In genomic region chr1:74423147-74423546, GRCm38 (mm10) we compare ENCODE assay signal across 28 mouse cellular contexts. TPM values are rescaled to one million over a fixed set of nuclear protein-coding genes. Genes with fewer than 3 reads are reported as not detected.
DNase-seq lines count a peak whose midpoint lies in the region; ATAC-seq and TF ChIP-seq lines count a peak whose summit lies in the region.
"Had no signal": no experiment of that assay in that cellular context is flagged by ENCODE, and none has a peak within 500 bp of the region (broad histone marks: within the 10 kb centered on the region; RNA-seq: fewer than 3 reads in every experiment).

No protein-coding gene starts in this region.

- peaks cover 17% of the 10 kb centered on the region for H3K4me1 ChIP-seq in heart, embryonic 11.5 days (ENCODE audit: control insufficient read depth, insufficient read depth, low read length)
- H3K4me1 ChIP-seq in lung, embryonic 14.5 days (ENCODE audit: insufficient read depth): no peaks in the 10 kb centered on the region
- H3K4me1 ChIP-seq: liver, embryonic 12.5 days; stomach, embryonic 15.5 days had no signal

- no peak overlapping the region for H3K4me3 ChIP-seq in heart, embryonic 11.5 days (ENCODE audit: low read depth, low read length)
- no peak overlapping the region for H3K4me3 ChIP-seq in lung, embryonic 14.5 days (ENCODE audit: low read depth, low read length)
- H3K4me3 ChIP-seq: embryonic facial prominence, embryonic 12.5 days; forebrain, embryonic 12.5 days; heart, embryonic 15.5 days; intestine, embryonic 15.5 days; liver, embryonic 12.5 days; stomach, embryonic 15.5 days had no signal

- ATAC-seq in heart, embryonic 11.5 days (replicated peaks; ENCODE audit: insufficient number of reproducible peaks, low FRiP score, low TSS enrichment): no peak
- ATAC-seq in lung, embryonic 14.5 days (ENCODE audit: insufficient read depth): no peak
- ATAC-seq: hindbrain, embryonic 16.5 days; intestine, embryonic 15.5 days; liver, embryonic 12.5 days; liver, postnatal 0 days; lung, postnatal 0 days had no signal

- no peak overlapping the region for H3K27ac ChIP-seq in heart, embryonic 11.5 days (ENCODE audit: low read depth, low read length)
- H3K27ac ChIP-seq in lung, embryonic 14.5 days (ENCODE audit: low read depth): no peak overlapping the region; the same call in 1 of the 2 replicates
- H3K27ac ChIP-seq: embryonic facial prominence, embryonic 12.5 days; forebrain, embryonic 12.5 days; heart, embryonic 15.5 days; intestine, embryonic 15.5 days; kidney, postnatal 0 days; liver, embryonic 12.5 days; macrophage; stomach, embryonic 15.5 days had no signal

- peak overlapping the region; percentile 16 for H3K4me2 ChIP-seq in heart, embryonic 11.5 days
- no peak overlapping the region for H3K4me2 ChIP-seq in lung, embryonic 14.5 days
- H3K4me2 ChIP-seq: embryonic facial prominence, embryonic 12.5 days; forebrain, embryonic 12.5 days; heart, embryonic 15.5 days; intestine, embryonic 15.5 days; liver, embryonic 12.5 days; stomach, embryonic 15.5 days had no signal

- H3K27me3 ChIP-seq in heart, embryonic 11.5 days (ENCODE audit: control insufficient read depth, insufficient read depth, low read length): no peaks in the 10 kb centered on the region
- H3K27me3 ChIP-seq in lung, embryonic 14.5 days (ENCODE audit: insufficient read depth, low read length): no peaks in the 10 kb centered on the region
- H3K27me3 ChIP-seq: embryonic facial prominence, embryonic 12.5 days; forebrain, embryonic 12.5 days; heart, embryonic 15.5 days; intestine, embryonic 15.5 days; stomach, embryonic 15.5 days had no signal

- no peaks in the 10 kb centered on the region for H3K36me3 ChIP-seq in heart, embryonic 11.5 days (ENCODE audit: control insufficient read depth, insufficient read depth, low read length)
- no peaks in the 10 kb centered on the region for H3K36me3 ChIP-seq in lung, embryonic 14.5 days (ENCODE audit: insufficient read depth)
- H3K36me3 ChIP-seq: embryonic facial prominence, embryonic 12.5 days; forebrain, embryonic 12.5 days; heart, embryonic 15.5 days; intestine, embryonic 15.5 days; liver, embryonic 12.5 days; stomach, embryonic 15.5 days had no signal

- DNase-seq in embryo, embryonic 10 days (ENCODE audit: low spot score): peak; percentile 54
- DNase-seq in embryo, embryonic 9.5 days (ENCODE audit: extremely low spot score): no peak
- DNase-seq in heart, adult 9 months (ENCODE audit: low spot score in 2 of 2): no peak
- DNase-seq in lung, embryonic 14.5 days: peak; percentile 17
- DNase-seq in lung, postnatal 14 days: no peak
- DNase-seq in c-Kit-positive CD71-positive TER-119-positive erythroid progenitor cells, embryonic 14.5 days (ENCODE audit: low spot score): no peak
- DNase-seq: adrenal gland, adult 8-10 months; cerebellum, adult 11-12 months; cerebellum, adult 9-11 months; gastrocnemius, postnatal 14 days; heart, postnatal 4 days; kidney, adult 8-10 months; layer of hippocampus, postnatal 36 days; left cerebral cortex, postnatal 4 days; liver, postnatal 0 days; midbrain, embryonic 14.5 days; right cerebral cortex, postnatal 25 days had no signal

- H3K9me3 ChIP-seq in heart, embryonic 11.5 days (replicated peaks; ENCODE audit: control insufficient read depth, low read length): no peaks in the 10 kb centered on the region
- no peaks in the 10 kb centered on the region for H3K9me3 ChIP-seq in lung, embryonic 14.5 days (ENCODE audit: low read depth, low read length)
- H3K9me3 ChIP-seq: embryonic facial prominence, embryonic 12.5 days; forebrain, embryonic 12.5 days; heart, embryonic 15.5 days; intestine, embryonic 15.5 days; liver, embryonic 12.5 days; stomach, embryonic 15.5 days had no signal

- 20% methylated on average over 8 of the region's 8 CpGs for WGBS in heart, embryonic 11.5 days (ENCODE audit: insufficient replicate concordance)
- 17% methylated on average over 8 of the region's 8 CpGs for WGBS in lung, embryonic 14.5 days

- no peak overlapping the region for H3K9ac ChIP-seq in heart, embryonic 11.5 days (ENCODE audit: low read depth, low read length)
- no peak overlapping the region for H3K9ac ChIP-seq in lung, embryonic 14.5 days
- H3K9ac ChIP-seq: embryonic facial prominence, embryonic 12.5 days; forebrain, embryonic 12.5 days; heart, embryonic 15.5 days; intestine, embryonic 15.5 days; liver, embryonic 12.5 days; liver, postnatal 0 days; stomach, embryonic 15.5 days had no signal

- TF ChIP-seq CTCF in lung, embryonic 14.5 days (IDR thresholded peaks at IDR 0.05; ENCODE audit: low read depth): no peak

RNA-seq across cellular contexts. Expression of gene Vil1, which starts 14.0 kb away (rescaled TPM):
- 0.23 and 0.45 TPM in 2 replicates for polyA plus RNA-seq in heart, embryonic 11.5 days (2014; fragmentation: Nextera tagmentation; extraction: Ambion mirVana)
- polyA plus RNA-seq in lung, embryonic 14.5 days (2014; fragmentation: Nextera tagmentation; extraction: Ambion mirVana): 0.42 and 0.43 TPM in 2 replicates

RNA-seq across cellular contexts. Expression of gene Ctdsp1, which starts 31.8 kb away (rescaled TPM):
- 59.6 and 63.8 TPM in 2 replicates for polyA plus RNA-seq in heart, embryonic 11.5 days (2014; fragmentation: Nextera tagmentation; extraction: Ambion mirVana)
- 99.4 and 102 TPM in 2 replicates for polyA plus RNA-seq in lung, embryonic 14.5 days (2014; fragmentation: Nextera tagmentation; extraction: Ambion mirVana)

RNA-seq across cellular contexts. Expression of gene Slc11a1, which starts 48.2 kb away (rescaled TPM):
- polyA plus RNA-seq in heart, embryonic 11.5 days (2014; fragmentation: Nextera tagmentation; extraction: Ambion mirVana): 1.1 TPM in 2 replicates
- 3.1 and 3.5 TPM in 2 replicates for polyA plus RNA-seq in lung, embryonic 14.5 days (2014; fragmentation: Nextera tagmentation; extraction: Ambion mirVana)

Comparison
In these comparisons a context has a peak if more than half of its experiments do, and no peak if none do; other contexts are left out.
1. DNase-seq: peak in embryo, embryonic 10 days (single experiment) and lung, embryonic 14.5 days (single experiment); none in embryo, embryonic 9.5 days (single experiment), heart, adult 9 months (0 of 2), lung, postnatal 14 days (single experiment) and c-Kit-positive CD71-positive TER-119-positive erythroid progenitor cells, embryonic 14.5 days (single experiment).